Mouse (Mus musculus): Measurements from ENCODE around the gene Commd3.

The Commd3 gene

GRCm38 (mm10) chr2:18687671-18688170 lies 15.5 kb downstream of the Commd3 start:
- no peak for DNase-seq (ENCODE audit: inconsistent ontology term)

- no peak for DNase-seq (ENCODE audit: inconsistent ontology term)
These were observed 16.1 kb downstream of the Commd3 start for GRCm38 (mm10) chr2:18688286-18688685.

GRCm38 (mm10) chr2:18688708-18689063 lies 16.5 kb downstream of the Commd3 start:
- peak; percentile 59 for DNase-seq (ENCODE audit: inconsistent ontology term)

- peak; percentile 53 for DNase-seq (ENCODE audit: inconsistent ontology term)
These were observed 17.1 kb downstream of the Commd3 start for GRCm38 (mm10) chr2:18689064-18689921.

GRCm38 (mm10) chr2:18690055-18690691 lies 18.0 kb downstream of the Commd3 start:
- DNase-seq (ENCODE audit: inconsistent ontology term), result peak; percentile 51

GRCm38 (mm10) chr2:18690756-18691155 lies 18.6 kb downstream of the Commd3 start:
- no peak for DNase-seq (ENCODE audit: inconsistent ontology term)

GRCm38 (mm10) chr2:18692031-18692430 lies 19.8 kb downstream of the Commd3 start:
- DNase-seq (ENCODE audit: inconsistent ontology term), result no peak

GRCm38 (mm10) chr2:18692548-18692947 lies 20.4 kb downstream of the Commd3 start:
- no peak for DNase-seq (ENCODE audit: inconsistent ontology term)

- no peak for DNase-seq (ENCODE audit: inconsistent ontology term)
These were observed 21.3 kb downstream of the Commd3 start for GRCm38 (mm10) chr2:18693491-18693870.

GRCm38 (mm10) chr2:18693871-18694610 lies 21.9 kb downstream of the Commd3 start, which contains the start of gene Spag6:
Gene Spag6, plus strand, starts transcription at chr2:18694032.
- DNase-seq (ENCODE audit: inconsistent ontology term), result peak; percentile 93

GRCm38 (mm10) chr2:18694611-18694950 lies 22.4 kb downstream of the Commd3 start:
- DNase-seq (ENCODE audit: inconsistent ontology term), result no peak

GRCm38 (mm10) chr2:18695163-18695562 lies 23.0 kb downstream of the Commd3 start:
- DNase-seq (ENCODE audit: inconsistent ontology term), result no peak

GRCm38 (mm10) chr2:18695629-18696150 lies 23.5 kb downstream of the Commd3 start:
- DNase-seq (ENCODE audit: inconsistent ontology term), result no peak

GRCm38 (mm10) chr2:18697591-18698244 lies 25.5 kb downstream of the Commd3 start:
- DNase-seq (ENCODE audit: inconsistent ontology term), result no peak

- no peak for DNase-seq (ENCODE audit: inconsistent ontology term)
These were observed 26.6 kb downstream of the Commd3 start for GRCm38 (mm10) chr2:18698663-18699385.

GRCm38 (mm10) chr2:18699401-18699990 lies 27.3 kb downstream of the Commd3 start:
- no peak for DNase-seq (ENCODE audit: inconsistent ontology term)

- no peak for DNase-seq (ENCODE audit: inconsistent ontology term)
These were observed 38.2 kb downstream of the Commd3 start for GRCm38 (mm10) chr2:18710356-18710755.

- no peak for DNase-seq (ENCODE audit: inconsistent ontology term)
These were observed 40.9 kb downstream of the Commd3 start for GRCm38 (mm10) chr2:18713071-18713470.

- DNase-seq (ENCODE audit: inconsistent ontology term), result no peak
These were observed 42.2 kb downstream of the Commd3 start for GRCm38 (mm10) chr2:18714337-18714736.

- DNase-seq (ENCODE audit: inconsistent ontology term), result no peak
These were observed 46.3 kb downstream of the Commd3 start for GRCm38 (mm10) chr2:18718521-18718920.

Measured in Muller cell, postnatal 12 days (primary cell).